In genomic region chr9:49879361-49880128, GRCm38 (mm10) we compare ENCODE assay signal across 13 mouse cellular contexts.
DNase-seq lines count a peak whose midpoint lies in the region; ATAC-seq and TF ChIP-seq lines count a peak whose summit lies in the region.
"Had no signal": no experiment of that assay in that cellular context is flagged by ENCODE, and none has a peak within 500 bp of the region (broad histone marks: within the 10 kb centered on the region; RNA-seq: fewer than 3 reads in every experiment).

No protein-coding gene starts in this region.

- DNase-seq in kidney, adult 2 months = no peak
- DNase-seq in embryo, embryonic 10.5 days (ENCODE audit: low spot score) = peak; percentile 60
- DNase-seq in right cerebral cortex, postnatal 36 days (ENCODE audit: low spot score in 2 of 2) = no peak
- DNase-seq in spleen, adult 12 weeks (ENCODE audit: low spot score) = no peak
- DNase-seq: adrenal gland, adult 8-10 months; heart, adult 2 months; lung, postnatal 36 days had no signal

- no peak for TF ChIP-seq POLR2A in kidney, adult 2 months (IDR thresholded peaks at IDR 0.05; ENCODE audit: low read depth, low read length)

- H3K4me2 ChIP-seq in kidney, embryonic 16.5 days (replicated peaks; ENCODE audit: low read depth, low read length) = no peak overlapping the region
- H3K4me2 ChIP-seq in forebrain, embryonic 13.5 days = no peak overlapping the region
- H3K4me2 ChIP-seq in midbrain, embryonic 15.5 days = no peak overlapping the region
- H3K4me2 ChIP-seq: liver, embryonic 11.5 days; stomach, embryonic 15.5 days had no signal

- TF ChIP-seq CTCF in kidney, adult 2 months (conservative IDR thresholded peaks at IDR 0.05; ENCODE audit: insufficient read depth, insufficient read length, low read depth, low read length) = no peak

- WGBS in kidney, embryonic 16.5 days = 10% methylated on average over 3 of the region's 3 CpGs
- WGBS in kidney, adult 2 months = 37% methylated on average over 3 of the region's 3 CpGs
- 26% methylated on average over 3 of the region's 3 CpGs for WGBS in forebrain, embryonic 13.5 days
- WGBS in midbrain, embryonic 15.5 days = 7% methylated on average over 3 of the region's 3 CpGs

- no peak overlapping the region for H3K4me3 ChIP-seq in kidney, embryonic 16.5 days (ENCODE audit: low read length)
- H3K4me3 ChIP-seq in kidney, adult 2 months (ENCODE audit: insufficient read depth, low read depth, low read length) = no peak overlapping the region
- H3K4me3 ChIP-seq in forebrain, embryonic 13.5 days = no peak overlapping the region
- no peak overlapping the region for H3K4me3 ChIP-seq in midbrain, embryonic 15.5 days
- H3K4me3 ChIP-seq: heart, adult 2 months; stomach, embryonic 15.5 days had no signal

- no peaks in the 10 kb centered on the region for H3K4me1 ChIP-seq in kidney, embryonic 16.5 days (ENCODE audit: insufficient read depth, low read length)
- no peaks in the 10 kb centered on the region for H3K4me1 ChIP-seq in kidney, adult 2 months (ENCODE audit: control insufficient read depth, insufficient read depth, low read length)
- peaks cover 16% of the 10 kb centered on the region for H3K4me1 ChIP-seq in forebrain, embryonic 13.5 days
- H3K4me1 ChIP-seq in midbrain, embryonic 15.5 days = peaks cover under 1% of the 10 kb centered on the region
- H3K4me1 ChIP-seq: stomach, embryonic 15.5 days had no signal

- H3K9me3 ChIP-seq in kidney, embryonic 16.5 days (ENCODE audit: low read length) = no peaks in the 10 kb centered on the region
- H3K9me3 ChIP-seq in forebrain, embryonic 13.5 days (replicated peaks) = no peaks in the 10 kb centered on the region
- H3K9me3 ChIP-seq in midbrain, embryonic 15.5 days = no peaks in the 10 kb centered on the region
- H3K9me3 ChIP-seq: stomach, embryonic 15.5 days had no signal

- H3K9ac ChIP-seq in kidney, embryonic 16.5 days (replicated peaks; ENCODE audit: low read length) = no peak overlapping the region
- H3K9ac ChIP-seq in forebrain, embryonic 13.5 days = no peak overlapping the region
- H3K9ac ChIP-seq in midbrain, embryonic 15.5 days = no peak overlapping the region
- H3K9ac ChIP-seq: stomach, embryonic 15.5 days had no signal

- H3K36me3 ChIP-seq in kidney, embryonic 16.5 days (ENCODE audit: insufficient read depth, low read length) = no peaks in the 10 kb centered on the region
- no peaks in the 10 kb centered on the region for H3K36me3 ChIP-seq in kidney, adult 2 months (ENCODE audit: control insufficient read depth, insufficient read depth, low read length)
- no peaks in the 10 kb centered on the region for H3K36me3 ChIP-seq in forebrain, embryonic 13.5 days (ENCODE audit: poor library complexity, severe bottlenecking)
- H3K36me3 ChIP-seq in midbrain, embryonic 15.5 days (replicated peaks) = no peaks in the 10 kb centered on the region
- H3K36me3 ChIP-seq: stomach, embryonic 15.5 days had no signal

- no peaks in the 10 kb centered on the region for H3K27me3 ChIP-seq in kidney, embryonic 16.5 days (ENCODE audit: insufficient read depth, low read length)
- H3K27me3 ChIP-seq in kidney, adult 2 months (replicated peaks; ENCODE audit: control insufficient read depth, insufficient read depth, low read length) = no peaks in the 10 kb centered on the region
- H3K27me3 ChIP-seq in forebrain, embryonic 13.5 days = peaks cover 22% of the 10 kb centered on the region; the same call in 1 of the 2 replicates
- no peaks in the 10 kb centered on the region for H3K27me3 ChIP-seq in midbrain, embryonic 15.5 days (replicated peaks)
- H3K27me3 ChIP-seq: CH12.LX; stomach, embryonic 15.5 days had no signal

- no peak overlapping the region for H3K27ac ChIP-seq in kidney, embryonic 16.5 days (ENCODE audit: low read length)
- H3K27ac ChIP-seq in kidney, adult 2 months (ENCODE audit: insufficient read depth, low read depth, low read length) = no peak overlapping the region
- H3K27ac ChIP-seq in forebrain, embryonic 13.5 days = no peak overlapping the region
- H3K27ac ChIP-seq in midbrain, embryonic 15.5 days = no peak overlapping the region
- H3K27ac ChIP-seq: heart, adult 2 months; stomach, embryonic 15.5 days had no signal

- ATAC-seq in kidney, embryonic 16.5 days (ENCODE audit: low FRiP score, low TSS enrichment) = 0 out of 2 replicates have a peak, but pooled peaks have one; percentile 39
- ATAC-seq in forebrain, embryonic 13.5 days = peak; percentile 86
- ATAC-seq in midbrain, embryonic 15.5 days (replicated peaks) = peak; percentile 58; the same call in 1 of the 2 replicates
